Mouse (Mus musculus) liver, adult (tissue): ENCODE data around the gene Lrp10.

Experiments used
- GATA4 ChIP-seq: IDR thresholded peaks from 2 replicates; pipeline ENCODE4 v1.6.1; 2014; ENCODE audit warnings: mild to moderate bottlenecking, low read length; ENCODE audit not compliant: insufficient replicate concordance

Lrp10 gene

GRCm38 (mm10) chr14:54463959-54464292 is at the start of gene Lrp10:
Gene Lrp10 (plus strand): TSS chr14:54464137.
- peak; percentile 84; the same call in 1 of the 2 replicates for TF ChIP-seq GATA4

GRCm38 (mm10) chr14:54415241-54416020 is 48.5 kb upstream of the Lrp10 start:
- TF ChIP-seq GATA4, result no peak

GRCm38 (mm10) chr14:54416229-54416775 is 47.6 kb upstream of the Lrp10 start:
- TF ChIP-seq GATA4, result no peak

- TF ChIP-seq GATA4, result no peak
These were observed 47.1 kb upstream of the Lrp10 start for GRCm38 (mm10) chr14:54416830-54417229.

- no peak for TF ChIP-seq GATA4
These were observed 46.3 kb upstream of the Lrp10 start, which contains the start of gene Slc7a7 for GRCm38 (mm10) chr14:54417623-54418081. Gene Slc7a7 (minus strand): TSS chr14:54417780.

GRCm38 (mm10) chr14:54421014-54421413 is 42.9 kb upstream of the Lrp10 start:
- TF ChIP-seq GATA4, result no peak

- no peak for TF ChIP-seq GATA4
These were observed 40.5 kb upstream of the Lrp10 start for GRCm38 (mm10) chr14:54423406-54423805.

GRCm38 (mm10) chr14:54424634-54425033 is 39.3 kb upstream of the Lrp10 start:
- TF ChIP-seq GATA4, result no peak

- no peak for TF ChIP-seq GATA4
These were observed 38.4 kb upstream of the Lrp10 start for GRCm38 (mm10) chr14:54425540-54425939.

- TF ChIP-seq GATA4, result no peak
These were observed 37.8 kb upstream of the Lrp10 start for GRCm38 (mm10) chr14:54426003-54426688.

GRCm38 (mm10) chr14:54426689-54427398 is 37.1 kb upstream of the Lrp10 start, which contains the start of gene Mrpl52:
Gene Mrpl52 (plus strand): TSS chr14:54426909.
- peak; percentile 90; the same call in 1 of the 2 replicates for TF ChIP-seq GATA4

- TF ChIP-seq GATA4, result no peak
These were observed 36.2 kb upstream of the Lrp10 start for GRCm38 (mm10) chr14:54427696-54428095.

GRCm38 (mm10) chr14:54428421-54428820 is 35.5 kb upstream of the Lrp10 start:
- TF ChIP-seq GATA4, result no peak

GRCm38 (mm10) chr14:54429332-54430093 is 34.4 kb upstream of the Lrp10 start:
- TF ChIP-seq GATA4, result no peak
